Mouse (Mus musculus): ENCODE data around the gene Slc10a6.
A peak's percentile ranks its signal among the peaks of the same experiment; 100 is the strongest.

Slc10a6 gene

GRCm38 (mm10) chr5:103614356-103614755 is 14.8 kb downstream of the Slc10a6 start:
- no peak for DNase-seq

- DNase-seq, result no peak
Observed at GRCm38 (mm10) chr5:103612316-103612715, 16.9 kb downstream of the Slc10a6 start.

GRCm38 (mm10) chr5:103610856-103611472 is 18.2 kb downstream of the Slc10a6 start:
- DNase-seq, result no peak

- no peak for DNase-seq
Observed at GRCm38 (mm10) chr5:103610148-103610547, 19.1 kb downstream of the Slc10a6 start.

GRCm38 (mm10) chr5:103605707-103606106 is 23.5 kb downstream of the Slc10a6 start:
- no peak for DNase-seq

GRCm38 (mm10) chr5:103603115-103603893 is 25.9 kb downstream of the Slc10a6 start:
- DNase-seq, result peak; percentile 51 to 56

- peak in 1 of 2 experiments; percentile 18 for DNase-seq
Observed at GRCm38 (mm10) chr5:103598881-103599280, 30.3 kb downstream of the Slc10a6 start.

GRCm38 (mm10) chr5:103598264-103598663 is 30.9 kb downstream of the Slc10a6 start:
- peak; percentile 34 to 45 for DNase-seq

- DNase-seq, result peak; percentile 52 to 75
Observed at GRCm38 (mm10) chr5:103597604-103598003, 31.6 kb downstream of the Slc10a6 start.

- DNase-seq, result peak; percentile 29 to 50
Observed at GRCm38 (mm10) chr5:103596467-103597146, 32.6 kb downstream of the Slc10a6 start.

GRCm38 (mm10) chr5:103595394-103596226 is 33.6 kb downstream of the Slc10a6 start:
- peak in 1 of 2 experiments; percentile 38 for DNase-seq

- DNase-seq, result no peak
Observed at GRCm38 (mm10) chr5:103593575-103593974, 35.6 kb downstream of the Slc10a6 start.

GRCm38 (mm10) chr5:103592706-103593105 is 36.5 kb downstream of the Slc10a6 start:
- DNase-seq, result peak; percentile 43 to 57

- DNase-seq, result no peak
Observed at GRCm38 (mm10) chr5:103591846-103592245, 37.4 kb downstream of the Slc10a6 start.

GRCm38 (mm10) chr5:103587219-103587618 is 42.0 kb downstream of the Slc10a6 start:
- DNase-seq, result no peak

- DNase-seq, result no peak
Observed at GRCm38 (mm10) chr5:103579680-103580420, 49.4 kb downstream of the Slc10a6 start.

- DNase-seq, result no peak
Observed at GRCm38 (mm10) chr5:103569446-103569845, 59.8 kb downstream of the Slc10a6 start.

- no peak for DNase-seq
Observed at GRCm38 (mm10) chr5:103568034-103568433, 61.2 kb downstream of the Slc10a6 start.

- no peak for DNase-seq
Observed at GRCm38 (mm10) chr5:103560546-103560945, 68.7 kb downstream of the Slc10a6 start.
